Mouse (Mus musculus) neural tube, embryonic 13.5 days (tissue): Measurements from ENCODE around the gene Grik5. TPM values are rescaled to one million over a fixed set of nuclear protein-coding genes. Genes with fewer than 3 reads are reported as not detected.

Source experiments
- ATAC-seq: fragments of 200-750 bp; cut with Nextera tagmentation; 2 replicates; pipeline ENCODE4 v1.8.0; 2017; ENCODE audit warnings: low read depth, mild to moderate bottlenecking, moderate TSS enrichment, moderate library complexity
- H3K27ac ChIP-seq: fragments of 300-500 bp; sonication (generic); replicated peaks from 2 replicates; pipeline ENCODE4 v1.5.1; 2015; ENCODE audit warnings: moderate library complexity, mild to moderate bottlenecking, inconsistent platforms
- H3K27me3 ChIP-seq: fragments of 300-500 bp; sonication (generic); 2 replicates; pipeline ENCODE4 v1.6.1; 2015; ENCODE audit warnings: mild to moderate bottlenecking, inconsistent platforms
- H3K36me3 ChIP-seq: fragments of 300-500 bp; sonication (generic); 2 replicates; pipeline ENCODE4 v1.6.1; 2015; ENCODE audit warnings: mild to moderate bottlenecking, inconsistent platforms
- H3K4me1 ChIP-seq: fragments of 300-500 bp; sonication (generic); replicated peaks from 2 replicates; pipeline ENCODE4 v1.6.1; 2015; ENCODE audit warnings: inconsistent platforms
- H3K4me2 ChIP-seq: fragments of 300-500 bp; sonication (generic); 2 replicates; pipeline ENCODE4 v1.6.1; 2015; ENCODE audit warnings: inconsistent platforms, mild to moderate bottlenecking, moderate library complexity
- H3K4me3 ChIP-seq: fragments of 300-500 bp; sonication (generic); 2 replicates; pipeline ENCODE4 v1.5.1; 2015; ENCODE audit warnings: mild to moderate bottlenecking, inconsistent platforms
- H3K9ac ChIP-seq: fragments of 300-500 bp; sonication (generic); 2 replicates; pipeline ENCODE4 v1.6.1; 2015; ENCODE audit warnings: moderate library complexity, mild to moderate bottlenecking, inconsistent platforms
- H3K9me3 ChIP-seq: fragments of 300-500 bp; sonication (generic); 2 replicates; pipeline ENCODE4 v1.6.1; 2016; ENCODE audit warnings: inconsistent platforms
- WGBS: fragments of 180-500 bp; shearing (Covaris S2); methylation state at CpG from one replicate; pipeline ENCODE4 v1.1.7; 2015; 5-methylcytosine and 5-hydroxymethylcytosine counted together
- polyA plus RNA-seq: library from polyadenylated mRNA; unstranded; fragments of >200 nt; fragmentation: Nextera tagmentation; extraction: Ambion mirVana; gene quantifications from 2 replicates; pipeline ENCODE4 v1.2.1, GENCODE M21; 2015

The Grik5 gene
- polyA plus RNA-seq, 1 experiment from 2014 or later: 15.3 TPM

- no peak overlapping the region for H3K4me2 ChIP-seq
- WGBS: 66% methylated on average over 7 of the region's 7 CpGs
- H3K4me1 ChIP-seq: peaks cover 51% of the 10 kb centered on the region
- peaks cover 59% of the 10 kb centered on the region for H3K27me3 ChIP-seq
- no peaks in the 10 kb centered on the region for H3K9me3 ChIP-seq
- ATAC-seq: no peak
- no peak overlapping the region; the same call in 1 of the 2 replicates for H3K9ac ChIP-seq
- H3K27ac ChIP-seq: no peak overlapping the region
- H3K4me3 ChIP-seq: no peak overlapping the region
- peaks cover 58% of the 10 kb centered on the region for H3K36me3 ChIP-seq
Observed at GRCm38 (mm10) chr7:25011592-25011991, 60.6 kb downstream of the Grik5 start.

DNA sequence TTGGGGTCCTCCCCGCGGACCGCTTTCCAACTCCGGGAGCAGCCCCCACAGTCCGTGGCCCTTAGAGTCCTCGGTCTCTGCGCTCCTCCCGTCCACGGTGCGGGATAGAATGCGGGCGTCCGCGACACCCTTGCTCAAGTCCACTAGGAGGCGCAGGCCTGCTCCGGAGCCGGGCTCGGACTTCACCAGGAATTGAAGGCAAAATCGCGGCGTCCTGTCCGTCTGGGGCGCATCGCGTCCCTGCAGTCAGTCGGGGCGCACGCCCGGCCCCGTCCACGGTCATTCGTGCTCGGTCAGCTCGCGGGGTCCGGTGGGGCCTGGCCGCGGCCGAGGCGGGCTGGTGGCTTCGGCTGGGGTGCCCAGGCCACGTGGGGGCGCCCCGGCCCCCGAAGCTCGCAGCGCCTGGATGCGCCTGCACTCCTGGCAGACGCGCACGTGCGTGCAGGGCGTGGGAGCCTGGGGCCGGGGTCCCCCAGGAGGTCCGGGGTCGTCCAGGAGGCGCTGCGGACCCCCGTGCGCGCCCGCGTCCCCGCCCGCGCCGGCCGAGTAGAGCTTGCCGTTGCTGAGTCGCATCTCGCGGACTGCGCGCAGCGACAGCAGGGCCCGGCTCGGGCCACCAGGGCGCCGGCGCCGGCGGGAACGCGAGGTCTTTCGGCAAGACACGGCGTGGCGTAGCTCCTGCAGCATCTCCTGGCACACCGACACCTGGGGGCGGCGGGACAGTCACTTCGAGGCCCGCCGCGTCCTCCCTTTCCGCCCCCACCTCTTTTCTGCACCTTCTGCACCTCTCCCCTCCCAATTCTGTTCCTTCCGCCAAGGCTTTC, 61.8 kb downstream of the Grik5 start:
- Histone ChIP-seq H3K27me3 (peaks cover 61% of the 10 kb centered on the region), H3K4me2 (peak overlapping the region; percentile 56), H3K9ac (peak overlapping the region; percentile 70), H3K36me3 (peaks cover 45% of the 10 kb centered on the region), H3K9me3 (no peaks in the 10 kb centered on the region), H3K4me1 (peaks cover 62% of the 10 kb centered on the region), H3K4me3 (peak overlapping the region; percentile 32), H3K27ac (peak overlapping the region; percentile 97)
- ATAC-seq: no peak
- WGBS: 2% methylated on average over 95 of the region's 97 CpGs

DNA sequence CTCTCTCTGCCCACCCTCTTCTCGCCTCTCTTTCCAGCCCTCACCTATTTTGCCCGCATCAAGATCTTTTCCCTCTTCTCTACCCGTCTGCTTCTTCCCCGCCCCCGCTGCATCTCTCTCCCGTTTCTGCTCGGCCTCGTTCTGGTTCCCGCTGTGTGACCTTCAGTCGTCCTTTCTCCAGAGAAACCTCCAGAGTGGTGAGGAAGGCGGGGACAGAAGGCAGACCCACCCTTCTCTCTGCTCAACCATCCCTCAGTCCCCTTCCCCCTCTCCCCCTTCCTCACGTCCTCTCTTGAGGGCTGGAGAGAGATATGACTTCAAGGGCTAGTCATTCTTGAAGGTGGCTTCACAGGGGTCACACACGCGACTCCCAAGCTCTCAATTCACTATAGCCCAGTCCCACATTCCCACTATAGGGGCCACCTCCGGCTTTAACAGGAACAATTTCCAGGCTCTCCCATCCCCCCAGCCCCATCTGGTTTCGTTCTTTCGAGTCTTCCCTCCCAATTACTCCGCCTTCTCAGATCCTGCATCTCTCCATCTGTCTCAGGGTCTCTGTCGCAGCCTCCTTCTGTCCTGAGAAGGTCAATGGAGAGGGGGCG, 62.9 kb downstream of the Grik5 start:
- H3K4me1 ChIP-seq: peaks cover 69% of the 10 kb centered on the region

DNA sequence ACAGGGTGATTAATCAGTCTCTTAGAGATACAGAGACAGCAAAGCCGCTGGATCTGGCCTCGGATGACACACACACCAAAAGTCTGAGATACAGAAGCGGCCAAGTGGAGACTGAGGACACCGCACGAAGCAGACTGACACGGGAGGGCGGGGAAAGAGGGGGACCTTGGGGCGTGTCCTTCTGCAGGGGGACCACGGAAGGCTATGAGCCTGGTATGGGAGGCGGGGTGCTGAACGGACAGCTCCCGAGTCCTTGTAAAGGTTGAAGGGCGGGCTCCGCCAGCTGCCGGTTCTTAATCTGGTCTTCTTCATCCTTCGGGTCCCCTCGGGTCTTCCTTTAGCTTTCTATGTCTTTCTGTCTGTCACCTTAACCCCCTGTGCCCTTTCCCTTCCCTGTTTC, 63.5 kb downstream of the Grik5 start:
- H3K36me3 ChIP-seq: peaks cover 28% of the 10 kb centered on the region
- peaks cover 59% of the 10 kb centered on the region for H3K27me3 ChIP-seq
- H3K9me3 ChIP-seq: no peaks in the 10 kb centered on the region
- ATAC-seq: peak; percentile 20
- peak overlapping the region; percentile 22 for H3K4me3 ChIP-seq
- WGBS: under 1% methylated on average over 17 of the region's 17 CpGs
- H3K4me2 ChIP-seq: peak overlapping the region; percentile 56
- peaks cover 75% of the 10 kb centered on the region for H3K4me1 ChIP-seq
- peak overlapping the region; percentile 70 for H3K9ac ChIP-seq
- H3K27ac ChIP-seq: peak overlapping the region; percentile 97

More for the DNA sequence above, 62.9 kb downstream of the Grik5 start:
- Histone ChIP-seq H3K36me3 (peaks cover 34% of the 10 kb centered on the region), H3K9ac (peak overlapping the region; percentile 70), H3K4me3 (peak overlapping the region; percentile 22), H3K9me3 (no peaks in the 10 kb centered on the region), H3K27me3 (peaks cover 61% of the 10 kb centered on the region), H3K4me2 (peak overlapping the region; percentile 56), H3K27ac (peak overlapping the region; percentile 97)
- WGBS: 2% methylated on average over 20 of the region's 20 CpGs
- ATAC-seq: peak; percentile 5; the same call in 1 of the 2 replicates

DNA sequence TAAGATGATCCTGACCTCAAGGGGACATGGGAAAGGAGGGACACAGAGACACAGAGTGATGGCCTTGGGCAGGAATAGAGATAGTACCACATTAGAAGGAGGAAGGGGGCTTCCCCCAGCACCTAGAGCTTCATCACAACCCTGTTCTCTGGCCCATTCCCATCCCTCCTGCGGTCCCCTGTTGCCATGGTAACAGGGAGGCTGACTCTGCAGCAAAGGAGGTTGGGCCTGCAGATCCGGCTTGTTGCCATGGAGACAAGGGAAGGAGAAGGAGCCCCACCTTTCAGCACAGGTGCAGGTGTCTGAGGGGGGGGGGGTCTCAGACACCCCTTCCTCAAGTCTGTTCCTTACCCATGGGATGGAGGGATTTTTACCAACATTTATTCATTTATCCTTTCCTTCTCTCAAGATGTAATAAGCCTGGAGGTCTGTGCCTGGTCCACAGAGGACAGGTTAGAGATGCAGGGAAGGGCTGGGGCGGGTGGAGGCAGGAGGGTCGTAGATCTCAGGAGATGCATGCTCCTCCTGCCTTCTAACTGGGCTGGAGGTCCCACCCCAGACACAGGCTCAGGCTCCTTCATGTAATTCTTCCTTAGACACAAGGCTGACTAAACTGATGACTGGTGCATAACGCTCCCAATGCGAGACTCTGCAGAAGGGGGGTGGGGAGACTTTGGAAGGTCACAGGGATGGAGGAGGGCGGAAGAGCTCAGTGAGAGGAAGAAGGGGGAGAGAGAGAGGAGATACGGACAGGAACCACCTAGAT, 64.4 kb downstream of the Grik5 start:
- H3K4me1 ChIP-seq: peaks cover 83% of the 10 kb centered on the region
- WGBS: 17% methylated on average over 8 of the region's 8 CpGs
- peak overlapping the region; percentile 70 for H3K9ac ChIP-seq
- H3K9me3 ChIP-seq: no peaks in the 10 kb centered on the region
- H3K4me2 ChIP-seq: peak overlapping the region; percentile 56
- H3K27ac ChIP-seq: peak overlapping the region; percentile 97
- peak; percentile 37 for ATAC-seq
- peaks cover 52% of the 10 kb centered on the region for H3K27me3 ChIP-seq
- H3K36me3 ChIP-seq: peaks cover 20% of the 10 kb centered on the region
- peak overlapping the region; percentile 6; the same call in 1 of the 2 replicates for H3K4me3 ChIP-seq

DNA sequence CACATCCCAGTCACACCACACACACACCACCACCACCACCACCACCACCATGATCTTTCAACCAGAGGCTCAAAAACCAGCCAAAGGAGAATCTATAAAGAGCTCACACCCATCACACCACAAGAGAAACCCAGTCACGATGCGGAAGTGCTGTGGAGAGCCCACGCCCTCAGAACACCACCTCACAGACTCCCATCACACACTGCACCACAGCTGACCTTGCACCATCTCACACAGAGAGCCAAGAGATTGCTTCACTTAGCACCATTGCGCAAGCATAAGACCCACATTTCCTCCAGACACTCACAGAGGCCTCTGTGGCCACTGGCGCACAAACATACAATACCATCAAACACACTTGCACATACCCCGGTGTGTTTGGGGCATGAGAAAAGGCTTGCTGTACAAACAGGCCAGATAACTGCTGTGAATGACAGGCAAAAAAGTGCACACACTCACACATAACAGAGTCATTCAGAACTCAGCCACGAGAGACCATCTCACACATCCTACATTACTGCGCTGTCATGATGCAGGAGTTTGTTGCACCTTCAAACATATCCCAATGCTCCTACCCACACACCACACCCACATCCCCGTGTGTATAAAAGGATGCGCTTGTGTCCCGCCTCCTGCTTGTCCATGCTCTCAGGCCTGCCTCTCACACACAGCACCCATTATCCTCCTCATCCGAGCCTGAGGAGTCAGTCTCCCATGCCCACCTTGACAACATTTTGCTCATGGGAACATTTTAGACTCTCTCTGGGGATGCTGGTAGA, 65.4 kb downstream of the Grik5 start:
- 76% methylated on average over 12 of the region's 12 CpGs for WGBS
- H3K27me3 ChIP-seq: peaks cover 41% of the 10 kb centered on the region
- 0 out of 2 replicates have a peak overlapping the region, but pooled peaks have one; percentile 6 for H3K4me3 ChIP-seq
- H3K9ac ChIP-seq: peak overlapping the region; percentile 97
- H3K4me2 ChIP-seq: peak overlapping the region; percentile 70
- H3K4me1 ChIP-seq: peaks cover 87% of the 10 kb centered on the region
- peak overlapping the region; percentile 97 for H3K27ac ChIP-seq
- peaks cover 10% of the 10 kb centered on the region for H3K36me3 ChIP-seq
- ATAC-seq: no peak
- H3K9me3 ChIP-seq: no peaks in the 10 kb centered on the region

DNA sequence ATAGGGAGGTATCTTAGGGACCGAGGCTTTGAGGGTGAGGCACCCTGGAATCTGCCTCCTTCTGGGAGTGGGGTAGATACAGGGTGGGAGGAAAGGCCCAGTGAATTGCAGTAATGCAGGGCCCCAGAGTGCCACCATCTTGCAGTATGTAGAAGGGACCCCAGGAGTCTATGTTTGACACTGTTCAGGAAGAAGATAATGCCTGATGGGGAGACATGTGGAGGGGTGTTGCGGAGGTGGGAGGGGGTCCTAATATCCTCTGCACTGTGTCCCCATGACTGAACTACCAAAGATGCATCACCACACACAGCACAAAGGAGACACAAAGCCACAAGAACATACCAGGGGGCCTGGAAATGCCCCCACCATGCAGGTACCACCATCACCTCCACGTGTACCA, 66.0 kb downstream of the Grik5 start:
- Histone ChIP-seq H3K9ac (peak overlapping the region; percentile 97), H3K27me3 (peaks cover 35% of the 10 kb centered on the region), H3K27ac (peak overlapping the region; percentile 97), H3K4me1 (peaks cover 83% of the 10 kb centered on the region), H3K36me3 (peaks cover 4% of the 10 kb centered on the region), H3K4me3 (peak overlapping the region; percentile 78), H3K9me3 (no peaks in the 10 kb centered on the region), H3K4me2 (peak overlapping the region; percentile 70)
- ATAC-seq: peak; percentile 14
- WGBS: 63% methylated on average over 3 of the region's 3 CpGs

- no peaks in the 10 kb centered on the region for H3K9me3 ChIP-seq
- peaks cover 29% of the 10 kb centered on the region for H3K27me3 ChIP-seq
- peak within 1 kb of the TSS; percentile 78 for H3K4me3 ChIP-seq
- peak within 1 kb of the TSS; percentile 97 for H3K27ac ChIP-seq
- under 1% methylated on average over 52 of the region's 54 CpGs for WGBS
- H3K4me2 ChIP-seq: peak within 1 kb of the TSS; percentile 70
- peak within 1 kb of the TSS; percentile 97 for H3K9ac ChIP-seq
- ATAC-seq: peak; percentile 78
- peaks cover 77% of the 10 kb centered on the region for H3K4me1 ChIP-seq
- H3K36me3 ChIP-seq: peaks cover 10% of the 10 kb centered on the region
Observed at GRCm38 (mm10) chr7:25005421-25006065, 66.6 kb downstream of the Grik5 start, which contains the start of gene Atp1a3. Atp1a3 (minus strand) TSS chr7:25005958.

GRCm38 (mm10) chr7:25004806-25005205, 67.3 kb downstream of the Grik5 start:
- Histone ChIP-seq H3K27ac (peak overlapping the region; percentile 97), H3K9ac (peak overlapping the region; percentile 97), H3K27me3 (peaks cover 22% of the 10 kb centered on the region), H3K36me3 (peaks cover 14% of the 10 kb centered on the region), H3K4me3 (peak overlapping the region; percentile 78), H3K9me3 (no peaks in the 10 kb centered on the region), H3K4me2 (peak overlapping the region; percentile 70), H3K4me1 (peaks cover 70% of the 10 kb centered on the region)
- ATAC-seq: no peak
- WGBS: 44% methylated on average over 6 of the region's 9 CpGs

DNA sequence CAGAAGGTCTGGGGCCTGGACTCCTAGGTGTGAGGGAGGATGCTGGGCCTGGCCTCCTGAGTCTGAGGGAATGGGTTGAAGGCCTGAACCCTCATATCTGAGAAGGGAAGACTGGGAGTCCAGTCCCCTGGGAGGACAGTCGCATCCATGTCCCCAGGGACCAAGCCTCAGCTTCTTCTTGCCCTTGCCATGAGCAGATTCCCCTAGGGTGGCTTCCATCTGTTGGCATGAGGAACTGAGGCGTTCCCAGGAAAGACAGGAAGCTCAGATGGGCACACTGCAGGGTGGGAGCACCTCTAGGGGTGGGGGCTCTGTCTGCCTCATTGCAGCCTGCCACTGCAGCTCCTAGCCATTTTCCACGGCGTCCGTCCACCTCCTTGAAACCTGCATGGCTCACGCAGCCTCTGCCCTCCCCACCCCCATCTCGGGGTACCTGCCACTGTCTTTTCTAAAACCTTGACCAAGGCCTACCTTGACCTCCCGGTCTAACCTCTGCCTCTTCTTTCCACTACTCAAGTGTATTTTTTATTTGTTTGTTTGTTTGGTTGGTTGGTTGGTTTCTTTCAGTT, 68.2 kb downstream of the Grik5 start:
- H3K4me1 ChIP-seq: peaks cover 60% of the 10 kb centered on the region
- H3K27me3 ChIP-seq: peaks cover 13% of the 10 kb centered on the region
- H3K4me3 ChIP-seq: peak overlapping the region; percentile 78
- no peaks in the 10 kb centered on the region for H3K9me3 ChIP-seq
- H3K4me2 ChIP-seq: peak overlapping the region; percentile 70
- peaks cover 19% of the 10 kb centered on the region for H3K36me3 ChIP-seq
- H3K9ac ChIP-seq: peak overlapping the region; percentile 97
- 77% methylated on average over 8 of the region's 8 CpGs for WGBS
- peak overlapping the region; percentile 52 for H3K27ac ChIP-seq
- ATAC-seq: no peak
